Mouse (Mus musculus): ENCODE measurements around the gene Pmp22.

DNA sequence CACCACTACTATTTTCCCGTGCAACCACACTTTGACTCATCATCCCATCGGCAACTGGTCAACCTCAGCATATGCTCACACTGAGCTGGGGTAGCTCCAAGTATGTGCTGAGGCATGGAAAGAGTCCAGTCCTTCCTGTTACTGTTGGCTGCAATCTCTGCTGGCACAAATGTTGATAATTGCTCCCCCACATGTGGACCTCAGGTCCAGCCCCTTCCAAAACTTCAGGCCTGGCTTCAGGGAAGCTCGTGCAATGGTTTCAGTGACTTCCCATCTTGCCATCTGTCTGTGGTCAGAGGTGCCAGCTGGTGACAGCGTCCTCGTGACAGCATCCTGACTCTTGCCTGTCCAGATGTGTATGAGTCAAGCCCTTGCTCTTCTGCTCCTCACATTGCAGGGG lies 44.8 kb downstream of the Pmp22 start:
- no peak for TF ChIP-seq CTCF (IDR thresholded peaks at IDR 0.05; ENCODE audit: insufficient read depth, low read depth, low read length)
- no peak for TF ChIP-seq POLR2A (IDR thresholded peaks at IDR 0.05; ENCODE audit: insufficient read depth, low read depth, low read length)

Measured in olfactory bulb, adult 2 months (tissue).